Mouse (Mus musculus): Measurements from ENCODE around the gene Ube4b.

Ube4b gene

DNA sequence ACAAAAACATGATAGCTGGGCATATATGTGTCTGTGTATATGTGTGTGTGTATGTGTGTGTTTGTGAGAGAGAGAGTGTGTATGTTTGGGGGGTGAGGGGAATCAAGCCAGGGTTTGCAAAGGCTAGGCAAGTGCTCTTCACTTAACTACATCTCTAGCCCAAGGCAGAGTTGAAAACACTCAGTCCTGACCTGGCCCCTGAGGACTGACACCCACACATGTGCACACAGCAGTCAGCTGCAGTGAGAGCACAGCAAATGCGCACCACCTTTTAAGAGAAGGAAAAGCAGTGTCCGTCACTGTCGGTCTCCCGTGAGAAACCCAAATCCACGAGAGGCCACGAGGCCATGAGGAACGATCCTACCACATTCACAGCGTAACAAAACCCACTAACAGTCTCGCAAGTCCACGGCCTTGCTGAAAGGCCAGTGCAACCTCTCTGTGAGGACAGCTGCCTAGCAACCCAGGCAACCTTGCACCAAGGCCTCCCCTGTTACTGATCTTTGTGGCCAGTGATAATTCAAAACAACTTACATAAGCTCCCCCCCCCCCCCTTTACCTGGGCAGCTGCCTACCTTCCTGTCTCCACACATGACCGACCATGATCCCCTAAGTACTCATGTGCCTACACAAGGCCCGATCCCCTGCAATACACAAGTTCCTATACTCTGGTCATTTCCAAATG lies 33.1 kb downstream of the Ube4b start:
- DNase-seq: no peak

DNA sequence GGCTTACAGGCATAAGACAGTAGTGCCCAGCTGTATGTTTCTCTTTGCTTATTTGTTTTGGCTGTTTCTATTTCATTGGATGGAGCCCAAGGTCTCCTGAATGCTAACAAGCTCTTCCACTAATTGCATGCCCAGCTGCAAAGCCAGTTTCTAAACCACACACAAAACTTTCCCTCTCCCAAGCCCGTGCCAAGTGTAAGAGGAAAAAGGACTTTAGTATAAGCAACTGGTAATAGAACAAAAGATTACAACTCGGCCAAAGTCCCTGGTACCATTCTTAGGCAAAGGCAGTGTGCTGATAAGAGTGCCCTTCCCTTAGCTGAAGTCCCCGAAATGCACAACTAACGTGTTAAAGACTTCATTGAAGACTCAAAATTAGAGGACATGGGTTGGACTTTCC lies 34.2 kb downstream of the Ube4b start:
- DNase-seq: no peak

DNA sequence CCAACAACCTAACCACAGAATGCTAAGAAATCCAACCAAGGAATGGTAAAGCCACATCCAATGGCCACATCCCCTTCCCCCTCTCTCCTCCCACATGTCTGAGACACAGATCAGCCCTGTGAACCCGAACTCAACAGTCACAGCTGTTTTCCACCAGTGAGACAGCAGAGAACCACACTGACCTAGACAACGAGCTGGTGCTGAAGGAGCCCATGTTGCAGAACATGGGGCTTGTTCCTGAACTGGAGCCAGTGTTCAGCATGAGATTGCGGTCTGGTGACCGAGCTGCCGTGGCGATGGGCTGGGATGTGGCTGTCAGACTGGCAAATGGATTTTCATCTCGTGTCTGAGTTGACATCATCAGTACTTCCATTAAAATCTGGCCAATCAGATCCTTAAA lies 45.5 kb downstream of the Ube4b start:
- DNase-seq: no peak

DNA sequence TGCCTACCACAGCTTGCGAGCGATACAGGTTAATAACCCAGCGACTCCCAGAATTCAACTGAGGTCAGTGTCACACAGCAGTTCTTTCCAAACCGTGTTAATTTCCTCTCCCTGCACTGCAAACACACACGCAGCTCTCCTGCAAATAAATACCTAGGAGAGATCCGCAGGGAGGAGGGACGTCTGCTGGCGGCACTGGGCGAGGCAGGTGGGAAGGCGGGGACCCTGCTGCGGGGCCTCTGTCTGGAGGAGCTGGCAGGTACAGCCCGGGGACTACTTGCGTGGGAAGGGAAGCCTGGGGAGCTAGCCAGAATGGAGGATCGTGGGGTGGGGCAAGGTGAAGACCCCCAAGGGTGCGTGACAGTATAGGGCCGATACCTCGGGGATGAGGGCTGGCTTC lies 46.7 kb downstream of the Ube4b start:
- DNase-seq: no peak

DNA sequence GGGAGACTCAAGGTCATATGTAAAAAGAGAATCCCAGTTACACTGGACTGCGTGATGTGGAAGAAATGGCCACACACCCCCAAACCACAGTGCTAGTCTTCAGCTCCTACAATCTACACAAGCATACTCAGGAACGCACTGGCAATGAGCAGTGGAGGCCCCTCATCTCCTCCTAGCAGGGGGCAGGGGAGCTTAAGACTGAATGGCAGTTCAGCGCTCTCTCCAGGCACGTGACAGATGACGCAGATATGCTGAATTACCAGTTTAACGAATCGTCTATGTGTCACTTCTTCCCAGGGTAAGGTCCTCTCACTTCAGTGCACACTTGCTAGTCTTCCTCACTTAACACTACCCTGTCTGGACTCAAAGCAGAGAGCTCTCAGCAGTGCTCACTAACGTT lies 47.7 kb downstream of the Ube4b start:
- DNase-seq: no peak

DNA sequence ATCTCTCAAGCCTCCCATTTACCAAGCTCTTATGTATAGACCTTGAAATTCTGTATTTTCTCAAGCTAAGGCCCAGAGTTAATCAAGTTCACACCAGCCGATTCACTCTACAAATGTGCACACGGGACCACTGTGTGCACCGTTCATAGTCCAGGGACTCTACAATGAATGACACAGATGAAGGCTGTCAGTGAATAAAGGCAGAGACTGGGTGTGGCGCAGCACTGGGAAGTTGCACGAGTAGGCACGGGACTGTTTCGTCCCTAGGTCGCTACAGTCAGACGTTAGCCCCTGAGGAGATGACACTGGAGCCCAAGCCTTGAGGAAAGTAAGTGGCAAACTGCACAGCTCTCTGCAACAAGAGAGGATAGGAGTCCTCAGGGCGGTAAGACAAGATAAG lies 50.5 kb downstream of the Ube4b start:
- no peak for DNase-seq

DNA sequence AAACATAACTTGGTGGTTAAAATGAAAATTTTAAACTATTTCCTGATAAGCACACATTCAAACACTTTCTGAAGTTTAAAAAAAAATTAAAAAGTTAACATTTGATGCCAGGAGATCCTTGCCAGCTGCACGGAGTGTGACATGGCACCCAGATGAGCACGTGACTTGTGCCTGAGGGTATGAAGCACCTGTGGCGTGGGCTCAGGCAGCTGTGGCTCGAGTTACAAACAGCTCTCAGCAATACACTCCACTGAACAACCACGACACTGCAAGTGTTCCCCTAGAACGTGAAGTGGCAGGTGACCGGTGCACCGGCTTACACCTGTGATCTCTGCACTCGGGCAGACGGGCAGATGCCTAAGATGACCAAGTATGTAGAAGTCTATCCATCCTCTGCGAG lies 51.9 kb downstream of the Ube4b start:
- no peak for DNase-seq

DNA sequence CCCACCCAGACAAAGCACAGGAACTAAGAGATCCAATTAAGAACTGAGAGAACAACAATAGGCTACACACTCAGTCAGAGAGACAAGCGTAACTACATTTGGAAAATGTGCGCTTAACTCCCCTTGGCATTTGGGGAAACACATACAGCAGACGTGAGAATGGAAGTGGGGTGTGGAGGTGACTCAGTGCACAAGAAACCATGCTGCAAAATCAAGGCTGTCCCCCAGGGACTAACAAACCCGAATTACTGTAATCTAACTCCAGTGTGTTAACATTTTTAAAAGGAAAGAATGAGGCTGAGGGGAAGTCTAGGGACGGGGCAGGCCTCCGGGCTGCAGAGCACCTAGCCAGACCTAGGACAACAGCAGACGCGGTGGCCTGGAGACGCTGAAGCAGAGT lies 52.6 kb downstream of the Ube4b start:
- no peak for DNase-seq

DNA sequence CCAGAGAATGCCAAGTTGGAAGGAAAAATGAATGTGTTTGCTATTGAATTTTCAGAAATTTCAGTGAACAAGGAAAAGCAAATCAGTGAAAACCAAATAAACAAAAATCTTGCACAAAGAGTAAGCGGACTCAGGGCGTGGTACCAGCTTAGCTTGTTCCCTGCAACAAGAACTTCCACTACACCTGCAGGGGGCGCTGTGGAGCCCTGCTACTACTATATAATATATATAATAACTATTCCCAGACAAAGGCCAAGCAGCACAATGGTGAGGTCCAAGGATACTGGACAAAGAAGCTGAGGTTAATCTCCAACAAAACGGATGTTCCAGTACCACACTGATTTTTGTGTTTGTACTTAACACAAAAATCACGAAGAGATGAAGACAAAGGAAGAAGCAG lies 53.1 kb downstream of the Ube4b start:
- DNase-seq: peak; percentile 76

DNA sequence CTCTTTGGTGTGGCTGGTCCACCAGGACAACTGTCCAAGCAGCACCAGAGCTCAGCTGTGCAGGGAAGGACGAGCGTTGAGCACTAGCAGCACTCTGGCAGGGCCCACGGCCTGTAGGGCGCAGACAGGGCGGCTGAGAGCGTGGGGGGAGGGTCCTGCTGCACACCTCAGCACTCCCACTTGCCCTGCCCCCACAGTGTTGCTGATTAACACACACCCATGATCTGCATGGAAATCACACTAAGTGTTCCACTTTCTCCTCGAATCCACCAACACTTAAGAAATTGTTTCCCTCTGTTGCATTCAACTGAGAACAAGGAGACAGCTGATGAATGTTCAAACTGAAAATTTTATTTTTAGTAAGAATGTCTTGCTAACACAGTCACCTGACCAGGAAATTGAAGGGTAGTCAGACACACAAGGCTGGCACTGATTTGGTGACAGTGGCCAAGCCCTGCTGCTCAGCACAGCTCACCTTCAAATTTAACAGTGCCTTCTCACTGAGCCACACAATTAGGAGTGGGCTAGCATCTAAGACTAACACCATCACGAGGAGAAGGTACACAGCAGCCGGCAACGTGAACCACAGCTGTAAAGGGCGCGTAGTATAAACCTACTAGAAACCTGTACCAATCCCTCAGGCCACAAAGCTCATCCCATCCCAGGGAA lies 60.7 kb downstream of the Ube4b start:
- DNase-seq: peak; percentile 18

DNA sequence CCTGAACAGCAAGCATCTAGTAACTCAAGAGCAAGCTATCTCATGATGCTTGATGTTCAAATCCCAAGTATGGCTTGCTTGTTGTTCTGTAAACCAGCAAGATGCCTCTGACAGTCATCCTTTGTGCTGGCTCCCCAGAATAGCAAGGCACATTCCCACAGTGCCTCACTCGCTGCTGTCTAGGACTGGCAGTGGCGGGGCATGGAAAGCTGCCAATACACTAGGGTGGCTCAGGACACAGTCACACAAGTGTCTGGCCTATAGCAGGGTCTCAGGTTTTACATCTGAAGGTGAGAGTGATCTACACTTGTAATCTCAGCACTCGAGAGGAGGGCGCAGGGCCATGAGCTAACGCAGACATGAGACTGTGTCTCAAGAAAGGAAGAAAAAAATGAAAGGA lies 61.7 kb downstream of the Ube4b start:
- DNase-seq: peak; percentile 51

DNA sequence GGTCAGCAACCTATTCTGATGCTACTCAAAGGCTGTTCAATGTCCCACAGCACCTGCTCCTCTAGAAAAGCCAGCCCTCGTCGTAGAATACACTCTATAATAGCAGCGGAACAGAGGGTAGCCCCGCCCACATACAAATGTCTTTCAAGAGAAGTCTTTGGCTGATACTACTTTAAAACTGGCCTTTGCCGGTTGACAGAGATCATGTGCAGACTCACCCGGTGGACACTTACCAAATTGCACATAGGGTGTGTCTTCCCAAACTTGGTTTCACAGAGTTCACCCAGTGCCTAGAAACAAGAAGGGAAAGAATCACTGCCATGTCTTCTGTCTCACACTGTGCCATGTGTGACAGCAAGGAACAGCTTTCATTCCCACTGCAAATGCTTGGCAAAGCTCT lies 65.5 kb downstream of the Ube4b start:
- DNase-seq: no peak

DNA sequence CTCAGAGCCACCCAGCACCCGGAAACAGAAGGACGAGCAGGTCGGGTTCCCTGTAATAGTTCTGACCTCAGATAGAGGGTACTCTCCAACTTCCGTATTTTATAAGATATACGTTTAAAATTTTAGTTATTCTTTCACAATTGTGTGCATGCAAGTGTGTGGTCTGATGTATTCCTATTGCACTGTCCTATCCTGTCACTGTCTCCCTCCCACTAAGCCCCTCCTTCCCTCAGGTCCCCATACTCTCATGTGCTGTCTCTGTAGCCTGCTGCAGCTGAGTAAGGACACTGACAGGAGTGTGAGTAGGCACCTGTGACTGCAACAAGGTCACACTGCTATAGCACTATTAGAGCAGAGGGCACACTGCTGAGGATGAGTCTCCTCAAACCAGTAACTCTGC lies 65.9 kb downstream of the Ube4b start:
- DNase-seq: no peak

DNA sequence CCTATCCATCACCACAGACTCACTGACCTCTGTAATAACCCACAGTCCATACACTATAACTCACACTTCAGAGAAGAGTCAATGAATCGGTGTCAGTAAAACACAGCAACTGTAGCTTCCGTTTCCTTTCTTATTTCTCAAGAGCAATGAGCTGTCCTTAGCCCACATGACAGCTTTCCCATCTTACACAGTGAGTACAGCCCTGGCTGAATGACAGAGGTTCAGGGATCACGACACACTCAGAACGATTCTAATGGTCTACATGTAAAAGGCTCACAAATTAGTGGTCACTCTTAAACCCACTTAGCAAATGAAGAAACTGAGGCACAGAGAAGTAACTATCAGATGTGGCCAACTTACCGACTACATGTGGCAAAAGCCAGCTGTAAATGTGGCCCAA lies 68.6 kb downstream of the Ube4b start:
- no peak for DNase-seq

DNA sequence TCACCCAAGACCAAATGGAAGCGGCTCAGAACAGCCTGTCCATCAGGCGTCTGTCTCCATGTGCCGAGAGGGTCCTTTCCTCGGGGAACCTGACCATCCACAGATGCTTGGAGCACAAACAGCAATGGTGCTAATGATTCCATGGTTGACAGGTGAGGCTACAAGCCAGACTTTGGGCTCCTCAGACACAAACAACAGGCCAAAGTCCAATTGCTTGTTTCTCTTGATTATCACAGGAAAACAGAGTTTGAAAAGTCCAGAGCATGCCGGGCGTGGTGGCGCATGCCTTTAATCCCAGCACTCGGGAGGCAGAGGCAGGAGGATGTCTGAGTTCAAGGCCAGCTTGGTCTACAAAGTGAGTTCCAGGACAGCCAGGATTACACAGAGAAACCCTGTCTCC lies 71.9 kb downstream of the Ube4b start:
- DNase-seq: no peak

DNA sequence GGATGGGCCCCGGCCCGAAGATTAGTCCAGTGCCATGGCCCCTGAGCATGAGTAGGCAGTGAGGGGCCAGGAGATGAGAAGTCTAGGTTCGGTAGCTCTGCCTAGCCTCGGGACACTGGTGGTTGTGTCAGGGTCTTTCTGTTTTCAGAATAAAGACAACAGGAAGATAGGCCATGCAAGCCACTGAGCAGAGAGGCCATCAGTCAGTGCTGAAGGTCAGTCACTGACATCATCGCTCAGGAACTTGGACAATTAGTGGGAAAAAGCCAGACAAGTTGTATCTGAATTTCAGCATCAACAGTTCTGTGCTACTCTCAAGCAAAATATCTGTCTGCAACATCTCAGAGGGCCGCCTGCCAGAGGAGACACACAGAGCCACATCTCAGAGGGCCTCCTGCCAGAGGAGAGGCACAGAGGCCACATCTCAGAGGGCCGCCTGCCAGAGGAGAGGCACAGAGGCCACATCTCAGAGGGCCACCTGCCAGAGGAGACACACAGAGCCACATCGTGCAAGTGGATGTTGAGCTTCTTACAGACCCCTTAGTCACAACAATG lies 74.9 kb downstream of the Ube4b start:
- no peak for DNase-seq

DNA sequence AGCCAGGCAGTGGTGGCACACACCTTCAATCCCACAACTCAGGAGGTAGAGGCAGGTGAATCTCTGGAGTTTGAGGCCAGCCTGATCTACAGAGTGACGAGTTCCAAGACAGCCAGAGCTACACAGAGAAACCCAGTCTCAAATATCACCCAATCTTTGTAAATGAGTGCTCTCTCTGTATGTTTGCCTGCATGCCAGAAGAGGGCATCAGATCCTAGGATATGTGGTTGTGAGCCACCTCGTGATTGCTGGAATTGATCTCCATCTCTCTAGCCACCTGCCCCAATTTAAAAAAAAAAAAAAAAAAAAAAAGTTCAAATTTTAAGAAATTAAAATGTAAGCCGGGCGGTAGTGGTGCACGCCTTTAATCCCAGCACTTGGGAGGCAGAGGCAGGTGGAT lies 77.6 kb downstream of the Ube4b start:
- no peak for DNase-seq

DNA sequence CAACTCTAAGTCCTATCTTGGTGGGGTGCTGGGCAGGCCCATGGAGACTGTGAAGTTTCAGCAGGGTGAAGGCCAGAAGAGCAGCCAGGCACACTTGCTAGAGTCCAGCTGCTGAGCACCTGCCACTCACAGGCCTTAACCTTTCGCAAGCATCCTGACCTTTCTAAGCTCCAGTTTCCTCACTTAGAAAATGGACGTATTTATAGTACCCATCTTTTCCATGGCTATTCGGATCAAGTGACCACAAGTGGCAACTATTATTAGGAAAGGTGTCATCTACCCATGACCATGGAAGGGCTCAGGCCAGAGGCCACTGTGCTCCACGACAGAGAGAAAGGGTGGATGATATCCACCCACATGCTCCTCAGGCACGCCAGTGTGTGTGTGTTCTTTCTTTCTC lies 80.7 kb downstream of the Ube4b start:
- no peak for DNase-seq

DNA sequence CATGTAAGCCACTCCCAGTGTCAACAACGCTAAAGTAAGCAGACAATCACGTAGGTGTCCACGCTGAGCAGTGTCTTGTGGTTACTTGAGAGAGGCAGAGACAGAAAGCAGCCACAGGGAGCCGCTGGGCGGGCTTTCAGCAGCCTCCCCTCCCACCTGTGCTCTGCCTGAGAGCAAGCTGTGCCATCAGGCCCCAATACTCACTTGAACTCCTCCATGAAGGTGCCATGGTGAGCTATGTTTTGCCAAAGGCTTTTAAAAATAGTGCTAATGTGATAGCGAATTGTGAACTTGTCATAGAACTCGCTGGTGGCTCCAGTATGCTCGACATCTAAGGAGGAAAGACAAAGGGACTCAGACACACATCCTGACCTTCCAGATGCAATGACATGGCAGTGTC lies 82.2 kb downstream of the Ube4b start:
- DNase-seq: no peak

DNA sequence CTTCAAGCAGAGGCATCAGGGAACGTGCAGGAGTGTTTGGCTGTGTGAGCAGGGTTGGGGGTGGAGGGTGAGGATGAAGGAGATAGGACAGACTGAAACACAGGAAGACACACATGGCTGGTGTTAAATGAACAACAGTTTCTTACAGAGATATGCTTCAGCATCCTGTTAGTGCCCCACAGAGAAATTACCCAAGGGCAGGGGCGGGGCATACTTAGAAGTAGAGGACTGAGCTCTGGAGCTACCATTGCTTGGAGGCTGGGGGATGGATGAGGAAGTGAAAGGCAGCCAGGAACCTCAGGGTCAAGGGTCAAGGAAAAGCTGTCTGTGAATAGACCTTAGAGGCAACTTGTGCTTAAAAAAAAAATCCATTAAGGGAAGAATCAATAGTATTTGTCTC lies 85.9 kb downstream of the Ube4b start:
- DNase-seq: no peak

DNA sequence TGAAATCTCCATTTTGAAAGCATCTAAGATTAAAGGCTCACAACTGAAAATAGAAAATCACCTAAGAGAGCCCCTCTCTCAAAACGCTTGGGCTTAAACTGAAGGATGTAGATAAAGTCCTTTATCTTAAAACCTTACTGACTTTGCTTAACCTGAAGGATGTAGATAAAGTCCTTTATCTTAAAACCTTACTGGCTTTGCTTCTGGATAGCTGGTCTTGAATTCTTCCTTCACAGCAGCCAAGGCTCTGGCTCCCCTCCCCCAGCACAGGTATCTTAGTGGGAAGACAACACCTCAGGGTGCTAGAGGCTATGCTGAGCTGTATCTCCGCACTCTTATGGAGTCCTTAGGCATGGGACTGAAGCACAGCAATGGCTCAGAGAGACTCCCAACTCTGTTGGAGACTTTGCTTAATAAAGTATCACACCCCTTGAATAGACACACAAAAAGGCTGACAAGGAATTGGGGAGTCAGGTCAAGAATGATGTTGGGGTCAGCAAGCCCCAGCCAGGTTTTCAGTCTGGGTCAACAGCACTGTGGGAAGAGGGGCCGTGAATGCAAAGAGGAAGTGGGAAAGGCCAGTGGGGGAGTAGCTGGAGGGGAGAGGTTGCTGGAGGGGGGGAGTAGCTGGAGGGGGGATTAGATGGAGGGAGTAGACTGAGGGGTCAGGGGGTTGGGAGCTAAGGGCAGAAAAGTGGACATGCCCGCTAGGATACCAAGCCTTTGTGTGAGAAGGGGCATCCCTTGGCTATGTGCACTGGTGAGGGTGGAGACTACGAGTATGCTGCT lies 86.9 kb downstream of the Ube4b start:
- no peak for DNase-seq

DNA sequence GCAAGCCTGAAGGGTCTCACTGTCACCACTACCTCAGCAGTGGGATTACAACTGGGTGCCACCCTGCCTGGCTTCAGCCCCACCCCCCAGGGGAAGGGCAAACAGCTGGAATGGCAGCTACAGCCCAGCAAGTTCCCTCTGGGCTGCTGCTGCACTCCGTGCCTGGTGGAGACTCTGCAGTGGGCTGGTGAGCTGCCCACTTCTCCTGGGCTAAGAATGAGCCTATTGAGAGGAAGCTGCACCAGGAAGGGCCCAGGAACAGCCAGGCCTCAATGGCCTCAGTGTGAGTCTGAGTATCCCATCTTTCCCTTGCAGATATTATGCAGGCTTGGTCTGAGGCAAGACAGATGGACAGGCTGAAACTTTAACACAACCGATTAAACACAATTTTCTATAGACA lies 88.4 kb downstream of the Ube4b start:
- no peak for DNase-seq

DNA sequence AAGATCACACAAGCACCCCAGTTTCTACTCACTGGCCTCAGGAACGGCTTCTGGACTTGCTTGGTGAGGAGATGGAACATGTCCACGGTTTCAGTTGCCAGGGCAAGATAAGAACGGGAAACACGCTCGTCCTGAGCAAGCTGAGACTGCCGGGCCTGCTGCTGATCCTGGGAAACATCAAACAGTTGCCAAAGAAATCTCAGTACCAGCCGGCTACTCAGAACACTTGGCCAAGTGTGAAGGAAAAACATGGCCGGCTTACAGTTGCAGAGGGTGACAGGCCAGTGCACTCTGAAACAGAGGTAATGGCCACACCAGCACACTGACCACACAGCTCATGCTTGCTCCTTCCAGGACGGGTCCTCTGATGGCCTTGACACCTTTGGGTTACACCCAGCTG lies 89.2 kb downstream of the Ube4b start:
- no peak for DNase-seq

DNA sequence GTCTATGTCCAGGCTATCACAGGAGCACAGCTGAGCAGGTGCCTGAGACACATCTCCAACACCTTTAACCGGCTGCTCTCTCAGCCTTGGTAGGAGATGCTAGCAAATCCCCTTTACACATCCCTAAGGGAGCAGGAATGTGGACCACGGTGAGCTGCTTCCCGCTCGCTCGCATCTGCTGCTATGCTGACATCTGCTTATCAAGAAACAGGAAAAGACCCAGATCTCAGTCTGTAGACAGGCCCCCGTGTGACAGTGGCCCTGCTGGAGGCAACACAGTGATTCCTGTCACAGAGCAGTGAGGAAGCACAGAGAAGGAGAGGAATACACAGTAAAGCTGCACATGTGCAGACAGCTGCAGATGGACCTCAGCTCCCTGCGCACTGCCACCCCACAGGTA lies 90.2 kb downstream of the Ube4b start:
- DNase-seq: no peak
